Mouse (Mus musculus) 3T3-L1 (cell line): ENCODE measurements at regions not wholly inside any gene's neighbourhood (a gene's known extent, or its start where the extent isn't known, plus 50 kb on each side); places are given as distances from the start of the nearest gene placed in this dataset.

ENCODE experiments used
- DNase-seq: peaks from one replicate; pipeline ENCODE4 v3.0.0-alpha.2; 2015; ENCODE audit warnings: low read depth, low spot score

- DNase-seq = no peak
Observed at GRCm38 (mm10) chr3:105375383-105375782, 76.7 kb upstream of the Kcnd3 start.

- no peak for DNase-seq
Observed at GRCm38 (mm10) chr3:105375820-105376219, 76.3 kb upstream of the Kcnd3 start.

- DNase-seq = no peak
Observed at GRCm38 (mm10) chr3:105376346-105376745, 75.8 kb upstream of the Kcnd3 start.

DNA sequence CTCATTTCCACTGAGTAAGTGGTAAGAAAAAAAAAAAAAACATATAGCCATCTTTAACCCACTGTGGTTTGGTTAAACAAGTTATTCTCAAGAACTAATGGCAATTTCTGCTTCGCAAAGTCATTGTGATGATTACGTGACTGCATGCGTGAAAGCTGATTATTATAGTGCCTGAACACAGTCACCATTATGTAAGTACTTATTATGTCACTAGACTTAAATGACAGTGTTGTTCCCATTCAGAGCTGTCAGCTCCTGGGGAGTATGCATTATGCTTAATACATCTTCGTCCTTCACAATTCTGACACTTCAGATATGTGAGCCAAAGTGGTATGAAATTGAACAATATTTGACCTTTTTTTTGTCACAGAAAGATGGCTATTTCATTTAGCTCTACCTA lies 71.3 kb upstream of the Kcnd3 start:
- no peak for DNase-seq

GRCm38 (mm10) chr3:105392611-105393514 lies 59.3 kb upstream of the Kcnd3 start:
- peak; percentile 64 for DNase-seq
